Mouse (Mus musculus): ENCODE measurements around the gene Alkbh4. TPM values are rescaled to one million over a fixed set of nuclear protein-coding genes. Genes with fewer than 3 reads are reported as not detected.
A peak's percentile ranks its signal among the peaks of the same experiment; 100 is the strongest.

Alkbh4 gene
- polyA plus RNA-seq, 1 experiment, result 7.0 TPM

- Histone ChIP-seq H3K4me3 (ENCODE audit: insufficient read depth, poor library complexity, severe bottlenecking) (peak overlapping the region; percentile 63), H3K27me3 (ENCODE audit: control insufficient read depth, insufficient read depth, insufficient read length) (no peaks in the 10 kb centered on the region), H3K79me2 (ENCODE audit: control insufficient read depth, insufficient read depth) (peaks cover 37% of the 10 kb centered on the region), H3K79me3 (ENCODE audit: low read depth) (peaks cover 19% of the 10 kb centered on the region), H3ac (ENCODE audit: control insufficient read depth, insufficient read length, low read depth) (peak overlapping the region; percentile 89), H3K36me3 (ENCODE audit: control insufficient read depth, insufficient read depth) (peaks cover 17% of the 10 kb centered on the region)
- TF ChIP-seq MYOD1 (IDR thresholded peaks at IDR 0.05; ENCODE audit: control insufficient read depth, insufficient read length, low read depth), result no peak
- no peak for TF ChIP-seq CTCF (IDR thresholded peaks at IDR 0.05; ENCODE audit: control insufficient read depth, insufficient read depth, insufficient read length)
- no peak for TF ChIP-seq MAX (IDR thresholded peaks at IDR 0.05)
- peak; percentile 29 for TF ChIP-seq USF1 (IDR thresholded peaks at IDR 0.05; ENCODE audit: low read depth)
- TF ChIP-seq FOSL1 (IDR thresholded peaks at IDR 0.05; ENCODE audit: insufficient read depth, low read length, poor library complexity, severe bottlenecking), result no peak
- TF ChIP-seq CEBPB (IDR thresholded peaks at IDR 0.05; ENCODE audit: low read depth), result peak; percentile 82
- no peak for TF ChIP-seq MYOG (IDR thresholded peaks at IDR 0.05; ENCODE audit: control insufficient read depth, extremely low read depth, insufficient read length)
These were observed 35.7 kb downstream of the Alkbh4 start for GRCm38 (mm10) chr5:136171363-136172341.

- no peaks in the 10 kb centered on the region for H3K27me3 ChIP-seq (ENCODE audit: control insufficient read depth, insufficient read depth, insufficient read length)
- H3K79me3 ChIP-seq (ENCODE audit: low read depth), result peaks cover 15% of the 10 kb centered on the region
- H3K4me3 ChIP-seq (ENCODE audit: insufficient read depth, poor library complexity, severe bottlenecking), result no peak overlapping the region
- peaks cover 15% of the 10 kb centered on the region for H3K36me3 ChIP-seq (ENCODE audit: control insufficient read depth, insufficient read depth)
- H3ac ChIP-seq (ENCODE audit: control insufficient read depth, insufficient read length, low read depth), result no peak overlapping the region
- TF ChIP-seq USF1 (IDR thresholded peaks at IDR 0.05; ENCODE audit: low read depth) (no peak), MYOD1 (IDR thresholded peaks at IDR 0.05; ENCODE audit: control insufficient read depth, insufficient read length, low read depth) (no peak), MYOG (IDR thresholded peaks at IDR 0.05; ENCODE audit: control insufficient read depth, extremely low read depth, insufficient read length) (no peak), CEBPB (IDR thresholded peaks at IDR 0.05; ENCODE audit: low read depth) (no peak), CTCF (IDR thresholded peaks at IDR 0.05; ENCODE audit: control insufficient read depth, insufficient read depth, insufficient read length) (no peak), MAX (IDR thresholded peaks at IDR 0.05) (no peak), FOSL1 (IDR thresholded peaks at IDR 0.05; ENCODE audit: insufficient read depth, low read length, poor library complexity, severe bottlenecking) (no peak)
- peaks cover 24% of the 10 kb centered on the region for H3K79me2 ChIP-seq (ENCODE audit: control insufficient read depth, insufficient read depth)
These were observed 37.0 kb downstream of the Alkbh4 start for GRCm38 (mm10) chr5:136172939-136173338.

- peaks cover 15% of the 10 kb centered on the region for H3K36me3 ChIP-seq (ENCODE audit: control insufficient read depth, insufficient read depth)
- peaks cover 8% of the 10 kb centered on the region for H3K79me3 ChIP-seq (ENCODE audit: low read depth)
These were observed 37.9 kb downstream of the Alkbh4 start for GRCm38 (mm10) chr5:136173606-136174463.

GRCm38 (mm10) chr5:136179594-136179993 is 43.6 kb downstream of the Alkbh4 start:
- peaks cover 66% of the 10 kb centered on the region for H3K36me3 ChIP-seq (ENCODE audit: control insufficient read depth, insufficient read depth)
- H3K79me2 ChIP-seq (ENCODE audit: control insufficient read depth, insufficient read depth), result peaks cover 14% of the 10 kb centered on the region
- TF ChIP-seq MYOD1 (IDR thresholded peaks at IDR 0.05; ENCODE audit: control insufficient read depth, insufficient read length, low read depth) (no peak), MAX (IDR thresholded peaks at IDR 0.05) (no peak), USF1 (IDR thresholded peaks at IDR 0.05; ENCODE audit: low read depth) (no peak), MYOG (IDR thresholded peaks at IDR 0.05; ENCODE audit: control insufficient read depth, extremely low read depth, insufficient read length) (no peak), CTCF (IDR thresholded peaks at IDR 0.05; ENCODE audit: control insufficient read depth, insufficient read depth, insufficient read length) (no peak), FOSL1 (IDR thresholded peaks at IDR 0.05; ENCODE audit: insufficient read depth, low read length, poor library complexity, severe bottlenecking) (no peak), CEBPB (IDR thresholded peaks at IDR 0.05; ENCODE audit: low read depth) (no peak)
- no peak overlapping the region for H3ac ChIP-seq (ENCODE audit: control insufficient read depth, insufficient read length, low read depth)
- no peaks in the 10 kb centered on the region for H3K27me3 ChIP-seq (ENCODE audit: control insufficient read depth, insufficient read depth, insufficient read length)
- peaks cover 5% of the 10 kb centered on the region for H3K79me3 ChIP-seq (ENCODE audit: low read depth)
- no peak overlapping the region for H3K4me3 ChIP-seq (ENCODE audit: insufficient read depth, poor library complexity, severe bottlenecking)

More at GRCm38 (mm10) chr5:136173606-136174463, 37.9 kb downstream of the Alkbh4 start:
- no peak overlapping the region for H3K4me3 ChIP-seq (ENCODE audit: insufficient read depth, poor library complexity, severe bottlenecking)
- TF ChIP-seq MYOD1 (IDR thresholded peaks at IDR 0.05; ENCODE audit: control insufficient read depth, insufficient read length, low read depth), result no peak
- TF ChIP-seq CEBPB (IDR thresholded peaks at IDR 0.05; ENCODE audit: low read depth), result no peak
- no peak for TF ChIP-seq USF1 (IDR thresholded peaks at IDR 0.05; ENCODE audit: low read depth)
- TF ChIP-seq FOSL1 (IDR thresholded peaks at IDR 0.05; ENCODE audit: insufficient read depth, low read length, poor library complexity, severe bottlenecking), result no peak
- TF ChIP-seq CTCF (IDR thresholded peaks at IDR 0.05; ENCODE audit: control insufficient read depth, insufficient read depth, insufficient read length), result no peak
- no peak for TF ChIP-seq MYOG (IDR thresholded peaks at IDR 0.05; ENCODE audit: control insufficient read depth, extremely low read depth, insufficient read length)
- no peak for TF ChIP-seq MAX (IDR thresholded peaks at IDR 0.05)
- H3K27me3 ChIP-seq (ENCODE audit: control insufficient read depth, insufficient read depth, insufficient read length), result no peaks in the 10 kb centered on the region
- peaks cover 16% of the 10 kb centered on the region for H3K79me2 ChIP-seq (ENCODE audit: control insufficient read depth, insufficient read depth)
- no peak overlapping the region for H3ac ChIP-seq (ENCODE audit: control insufficient read depth, insufficient read length, low read depth)

- Histone ChIP-seq H3K36me3 (ENCODE audit: control insufficient read depth, insufficient read depth) (peaks cover 81% of the 10 kb centered on the region), H3K79me2 (ENCODE audit: control insufficient read depth, insufficient read depth) (peaks cover 17% of the 10 kb centered on the region), H3K79me3 (ENCODE audit: low read depth) (peaks cover 5% of the 10 kb centered on the region), H3K4me3 (ENCODE audit: insufficient read depth, poor library complexity, severe bottlenecking) (no peak overlapping the region), H3ac (ENCODE audit: control insufficient read depth, insufficient read length, low read depth) (no peak overlapping the region), H3K27me3 (ENCODE audit: control insufficient read depth, insufficient read depth, insufficient read length) (no peaks in the 10 kb centered on the region)
- TF ChIP-seq CTCF (IDR thresholded peaks at IDR 0.05; ENCODE audit: control insufficient read depth, insufficient read depth, insufficient read length), result no peak
- TF ChIP-seq USF1 (IDR thresholded peaks at IDR 0.05; ENCODE audit: low read depth), result no peak
- TF ChIP-seq MYOD1 (IDR thresholded peaks at IDR 0.05; ENCODE audit: control insufficient read depth, insufficient read length, low read depth), result no peak
- TF ChIP-seq FOSL1 (IDR thresholded peaks at IDR 0.05; ENCODE audit: insufficient read depth, low read length, poor library complexity, severe bottlenecking), result no peak
- TF ChIP-seq CEBPB (IDR thresholded peaks at IDR 0.05; ENCODE audit: low read depth), result no peak
- no peak for TF ChIP-seq MYOG (IDR thresholded peaks at IDR 0.05; ENCODE audit: control insufficient read depth, extremely low read depth, insufficient read length)
- TF ChIP-seq MAX (IDR thresholded peaks at IDR 0.05), result no peak
These were observed 45.3 kb downstream of the Alkbh4 start for GRCm38 (mm10) chr5:136181197-136181596.

Measured in C2C12 (cell line).